Mouse (Mus musculus): ENCODE results near the gene Zfp980. TPM values are rescaled to one million over a fixed set of nuclear protein-coding genes. Genes with fewer than 3 reads are reported as not detected.
A peak's percentile ranks its signal among the peaks of the same experiment; 100 is the strongest.
"Not testable (repeated sequence)": the region's sequence is repeated elsewhere in the genome, so short reads cannot be mapped to it uniquely, and the experiment has no call there.

The Zfp980 gene
- polyA plus RNA-seq, 1 experiment from 2014 or later, result not detected

GRCm38 (mm10) chr4:145744935-145745644 lies 74.6 kb downstream of the Zfp980 start:
- H3K27me3 ChIP-seq (ENCODE audit: control insufficient read depth, insufficient read depth, low read length); H3K27ac ChIP-seq (ENCODE audit: low read depth, low read length); H3K36me3 ChIP-seq (ENCODE audit: control insufficient read depth, insufficient read depth, low read length); H3K9ac ChIP-seq (replicated peaks; ENCODE audit: low read depth, low read length); H3K9me3 ChIP-seq (ENCODE audit: control insufficient read depth, low read length); H3K4me1 ChIP-seq (ENCODE audit: control insufficient read depth, insufficient read depth, low read length): not testable (repeated sequence)
- 1% methylated on average over 38 of the region's 83 CpGs for WGBS
- peak; percentile 90 for ATAC-seq (ENCODE audit: low read depth)
- Histone ChIP-seq H3K4me3 (ENCODE audit: low read depth, low read length) (peak overlapping the region; percentile 20), H3K4me2 (ENCODE audit: low read depth, low read length) (peak overlapping the region; percentile 23; the same call in 1 of the 2 replicates)

- H3K36me3 ChIP-seq (ENCODE audit: control insufficient read depth, insufficient read depth, low read length); ATAC-seq (ENCODE audit: low read depth); H3K9me3 ChIP-seq (ENCODE audit: control insufficient read depth, low read length); H3K4me1 ChIP-seq (ENCODE audit: control insufficient read depth, insufficient read depth, low read length); H3K27me3 ChIP-seq (ENCODE audit: control insufficient read depth, insufficient read depth, low read length); H3K4me2 ChIP-seq (ENCODE audit: low read depth, low read length); H3K27ac ChIP-seq (ENCODE audit: low read depth, low read length); H3K4me3 ChIP-seq (ENCODE audit: low read depth, low read length); H3K9ac ChIP-seq (replicated peaks; ENCODE audit: low read depth, low read length): not testable (repeated sequence)
- no CpG with 5 or more reads among the region's 30 CpGs for WGBS
Measured at GRCm38 (mm10) chr4:145745645-145745991, 75.1 kb downstream of the Zfp980 start.

Other genes starting within 250 kb of the Zfp980 start
- 0.07 and 0.12 TPM in 2 replicates for gene Zfp990, start 159.9 kb upstream of the Zfp980 start, polyA plus RNA-seq (2014; fragmentation: Nextera tagmentation; extraction: Ambion mirVana)
- gene Gm13212, start 85.5 kb upstream of the Zfp980 start, polyA plus RNA-seq (2014; fragmentation: Nextera tagmentation; extraction: Ambion mirVana), result 0.24 and 0.41 TPM in 2 replicates
- gene Zfp986, start 198.1 kb downstream of the Zfp980 start, polyA plus RNA-seq (2014; fragmentation: Nextera tagmentation; extraction: Ambion mirVana), result not detected in 2 replicates

Measured in neural tube, embryonic 14.5 days (tissue).